Mouse (Mus musculus): ENCODE measurements around the gene Tmeff1.
"Not testable (repeated sequence)": the region's sequence is repeated elsewhere in the genome, so short reads cannot be mapped to it uniquely, and the experiment has no call there.

Tmeff1 gene

DNA sequence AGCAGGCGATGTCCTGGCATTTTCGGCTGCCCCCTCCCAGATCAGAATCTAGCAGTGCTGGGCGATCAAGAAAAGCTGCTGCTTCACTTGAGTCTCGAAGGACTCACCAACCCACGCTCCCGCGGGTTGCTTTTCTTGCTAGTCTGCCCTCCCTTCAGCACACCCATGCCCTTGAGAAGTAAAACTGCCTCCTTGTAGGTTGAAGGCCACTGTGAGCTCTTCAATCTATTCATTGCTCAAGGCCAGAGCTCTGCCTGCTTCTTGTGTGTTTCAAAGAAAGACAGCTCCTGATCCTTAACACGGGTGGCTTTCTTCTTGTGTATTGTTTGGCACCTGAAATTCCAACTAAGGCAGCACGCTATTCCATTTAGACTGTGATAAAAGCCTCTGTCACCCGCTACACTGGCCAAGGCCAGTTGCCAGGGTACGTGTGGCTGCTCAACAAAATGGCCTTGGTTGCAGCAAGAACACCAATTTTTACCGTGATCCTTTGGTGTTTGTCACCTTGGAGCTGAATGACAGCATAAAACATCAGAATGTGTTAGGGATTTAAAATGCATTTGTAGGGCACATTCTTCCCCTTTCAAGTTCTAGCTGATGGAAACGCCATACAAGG lies 91.7 kb downstream of the Tmeff1 start:
- DNase-seq (ENCODE audit: low read depth, low spot score), result no peak

DNA sequence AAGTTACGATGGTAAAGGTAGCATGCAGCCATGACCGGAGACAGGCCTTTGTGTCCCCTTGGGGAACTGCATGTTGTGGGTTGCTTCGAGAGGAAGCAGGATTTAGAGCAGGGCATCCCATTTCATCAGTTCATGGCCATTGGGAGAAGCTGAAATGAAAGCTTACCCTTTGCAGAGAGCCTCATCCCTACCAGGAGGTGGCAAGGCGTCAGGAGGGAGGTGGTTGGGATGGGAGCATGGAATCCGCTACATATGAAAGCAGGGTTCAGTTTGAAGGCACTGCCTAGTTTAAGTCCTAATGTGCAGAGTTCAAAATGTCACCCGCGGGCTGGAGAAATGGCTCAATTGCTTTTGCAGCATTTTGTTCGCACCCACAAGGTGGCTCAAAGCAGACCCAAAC lies 92.3 kb downstream of the Tmeff1 start:
- no peak for DNase-seq (ENCODE audit: low read depth, low spot score)

DNA sequence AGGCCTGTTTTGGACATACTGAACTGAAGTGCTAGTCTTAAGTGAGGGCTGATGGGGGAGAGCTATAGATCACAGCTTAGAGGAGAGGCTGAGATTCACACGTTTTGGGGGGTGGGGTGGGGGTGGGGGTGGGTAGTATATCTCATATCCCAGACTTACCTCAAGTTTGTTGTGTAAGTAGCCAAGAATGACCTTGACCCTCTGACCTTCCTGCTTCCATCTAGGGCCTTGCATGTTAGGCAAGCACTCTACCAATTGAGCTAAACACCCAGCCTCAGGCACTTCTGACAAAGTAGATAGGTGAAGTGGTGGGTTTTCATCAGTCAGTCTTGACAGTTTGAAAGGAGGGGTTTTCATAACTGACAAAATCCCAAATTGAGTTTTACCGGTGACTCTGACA lies 92.8 kb downstream of the Tmeff1 start:
- no peak for DNase-seq (ENCODE audit: low read depth, low spot score)

- DNase-seq (ENCODE audit: low read depth, low spot score), result no peak
Observed at GRCm38 (mm10) chr4:48678793-48679192, 93.8 kb downstream of the Tmeff1 start.

GRCm38 (mm10) chr4:48679728-48680127 lies 94.8 kb downstream of the Tmeff1 start:
- DNase-seq (ENCODE audit: low read depth, low spot score), result not testable (repeated sequence)

DNA sequence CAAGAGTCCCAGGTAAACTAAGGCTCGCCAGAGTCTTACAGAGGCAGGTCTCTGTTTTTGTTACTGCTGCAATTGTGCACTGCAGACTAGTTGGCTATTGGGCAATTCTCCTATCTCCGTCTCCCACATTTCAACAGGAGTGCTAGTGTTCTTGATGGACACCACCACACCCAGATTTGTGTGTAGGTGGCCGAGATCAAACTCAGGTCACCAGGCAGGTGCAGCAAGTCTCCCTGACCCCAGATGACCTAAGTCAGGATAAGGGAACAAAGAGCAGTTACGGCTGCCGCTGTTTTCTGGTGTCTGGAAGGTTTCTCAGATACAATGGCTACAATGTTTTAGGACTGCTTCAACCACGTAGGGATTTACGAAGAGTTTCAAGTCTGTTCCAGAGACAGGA lies 95.2 kb downstream of the Tmeff1 start:
- DNase-seq (ENCODE audit: low read depth, low spot score), result no peak

GRCm38 (mm10) chr4:48680648-48681343 lies 95.8 kb downstream of the Tmeff1 start:
- peak; percentile 78 for DNase-seq (ENCODE audit: low read depth, low spot score)

GRCm38 (mm10) chr4:48683126-48683525 lies 98.2 kb downstream of the Tmeff1 start:
- DNase-seq (ENCODE audit: low read depth, low spot score), result no peak

- DNase-seq (ENCODE audit: low read depth, low spot score), result not testable (repeated sequence)
Observed at GRCm38 (mm10) chr4:48683633-48684209, 98.7 kb downstream of the Tmeff1 start.

DNA sequence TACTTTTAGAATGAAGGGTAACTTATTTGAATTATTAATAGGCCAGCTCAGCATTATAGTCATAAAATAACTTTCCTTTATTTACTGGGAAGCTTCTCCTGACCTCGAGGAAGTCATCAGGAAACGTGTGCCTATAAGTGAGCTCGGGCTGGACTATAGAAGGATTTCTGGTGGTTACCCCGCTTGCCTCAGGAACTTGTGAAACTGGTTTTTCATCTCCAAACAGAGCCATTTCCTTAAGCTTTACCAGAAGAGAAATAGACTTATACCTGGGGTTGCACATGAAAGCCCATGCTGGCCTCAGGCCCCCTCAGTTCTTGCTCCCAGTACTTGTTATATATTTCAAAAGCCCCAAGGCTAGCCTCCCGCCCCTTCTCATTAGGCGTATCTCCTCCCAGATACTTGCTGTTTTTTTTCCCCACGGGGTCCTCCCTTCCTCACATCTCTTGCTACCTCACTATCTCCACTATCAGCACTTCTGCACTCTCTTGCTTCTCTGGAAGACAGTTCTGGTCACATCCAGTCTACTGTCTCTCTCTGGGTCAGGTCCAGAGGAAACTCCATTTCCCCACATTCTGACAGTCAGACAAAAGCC lies 99.7 kb downstream of the Tmeff1 start:
- no peak for DNase-seq (ENCODE audit: low read depth, low spot score)

GRCm38 (mm10) chr4:48688148-48688547 lies 103.2 kb downstream of the Tmeff1 start:
- DNase-seq (ENCODE audit: low read depth, low spot score), result no peak

DNA sequence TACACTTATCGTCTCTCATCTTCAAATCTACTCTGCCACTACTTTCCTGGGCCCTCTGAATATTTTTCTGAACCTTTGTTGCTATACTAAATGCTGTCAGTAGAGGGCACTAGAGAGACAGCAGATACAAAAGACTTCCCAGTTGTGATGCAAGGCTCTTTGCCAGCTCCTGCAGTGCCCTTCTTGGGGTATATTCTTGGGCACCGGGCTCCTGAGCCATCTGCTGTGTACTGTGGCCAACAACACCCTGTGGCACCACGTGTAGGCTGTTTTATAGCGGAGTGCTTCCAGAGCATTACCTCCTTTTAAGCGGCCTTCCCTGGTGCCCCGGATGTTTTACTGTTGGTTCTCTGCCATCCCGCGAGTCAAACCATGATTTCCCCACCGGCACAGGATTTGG lies 105.7 kb downstream of the Tmeff1 start:
- DNase-seq (ENCODE audit: low read depth, low spot score), result no peak

GRCm38 (mm10) chr4:48691793-48692437 lies 106.9 kb downstream of the Tmeff1 start:
- DNase-seq (ENCODE audit: low read depth, low spot score), result peak; percentile 49

DNA sequence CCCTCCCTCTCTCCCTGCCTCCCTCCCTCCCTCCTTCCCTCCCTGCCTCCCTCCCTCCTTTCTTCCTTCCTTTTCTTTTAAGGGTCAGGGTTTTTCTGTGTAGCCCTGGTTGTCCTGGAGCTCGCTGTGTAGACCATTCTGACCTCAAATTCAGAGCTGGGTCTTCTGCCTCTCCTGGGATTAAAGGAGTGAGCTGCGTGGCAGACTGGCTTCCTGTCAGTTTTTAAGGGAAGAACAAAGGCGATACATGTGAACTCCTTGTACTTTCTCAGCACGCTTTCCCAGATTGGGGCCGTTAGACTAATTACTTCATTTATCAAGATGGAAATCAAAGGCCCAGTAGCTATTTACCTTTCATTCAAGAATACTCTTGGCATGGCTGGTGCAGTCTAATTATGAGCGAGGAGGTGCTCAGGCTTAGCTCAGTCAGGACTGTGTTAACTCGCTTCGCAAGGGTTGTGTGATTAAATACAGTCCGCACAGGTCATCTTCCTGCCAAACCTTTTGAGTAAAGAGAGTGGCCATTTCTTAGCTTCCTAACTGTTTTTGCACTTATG lies 107.8 kb downstream of the Tmeff1 start:
- no peak for DNase-seq (ENCODE audit: low read depth, low spot score)

- DNase-seq (ENCODE audit: low read depth, low spot score), result no peak
Observed at GRCm38 (mm10) chr4:48696706-48697105, 111.7 kb downstream of the Tmeff1 start.

GRCm38 (mm10) chr4:48697302-48697701 lies 112.3 kb downstream of the Tmeff1 start:
- no peak for DNase-seq (ENCODE audit: low read depth, low spot score)
